Mouse (Mus musculus): ENCODE data around the gene Wipf2. TPM values are rescaled to one million over a fixed set of nuclear protein-coding genes. Genes with fewer than 3 reads are reported as not detected.

The Wipf2 gene
- total RNA-seq, 2 experiments from 2014 or later: 4.4 to 26.9 TPM

DNA sequence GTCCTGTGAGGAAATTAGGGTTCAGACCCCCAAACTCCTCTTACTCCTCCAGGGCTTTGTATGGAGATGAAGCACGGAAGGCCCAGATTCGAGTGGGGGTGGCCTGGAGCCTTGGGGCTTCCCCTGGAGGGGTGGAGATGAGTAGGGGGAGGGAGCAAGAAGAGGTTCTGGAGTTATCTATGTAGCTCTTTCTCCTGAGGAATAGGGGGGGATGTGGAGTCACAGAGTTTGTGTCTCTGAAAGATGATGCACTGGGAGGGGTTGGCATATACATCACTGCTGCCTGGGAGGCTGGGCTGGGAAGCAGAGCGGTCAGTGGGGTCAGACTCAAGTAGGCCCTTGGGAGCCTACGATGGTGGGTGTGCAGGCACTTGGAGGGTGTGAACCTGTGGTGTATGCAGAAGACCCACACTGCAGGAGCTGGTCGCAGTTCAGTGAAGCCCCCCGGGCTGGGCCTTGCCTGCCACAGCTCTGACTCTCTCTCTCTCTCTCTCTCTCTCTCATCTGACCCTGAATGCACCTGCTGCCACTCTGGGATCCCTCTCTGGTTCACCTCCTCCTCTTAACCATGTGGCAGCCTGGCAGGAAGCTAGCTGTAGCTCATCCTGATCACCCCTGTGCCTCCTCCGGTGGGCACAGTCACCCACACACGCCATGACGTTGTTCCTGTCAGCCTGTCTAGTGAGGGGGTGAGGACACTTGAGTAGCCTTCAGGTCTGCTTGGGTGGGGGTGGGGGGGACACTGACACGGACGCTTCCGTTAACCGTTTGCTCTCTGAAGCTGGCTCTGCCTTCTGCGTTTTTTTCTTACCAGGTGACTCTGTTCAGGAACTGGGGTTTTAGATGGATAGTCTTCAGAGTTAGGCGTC lies 75.9 kb downstream of the Wipf2 start:
- no peak for ATAC-seq (replicated peaks; ENCODE audit: low FRiP score, low TSS enrichment, poor library complexity, severe bottlenecking)

DNA sequence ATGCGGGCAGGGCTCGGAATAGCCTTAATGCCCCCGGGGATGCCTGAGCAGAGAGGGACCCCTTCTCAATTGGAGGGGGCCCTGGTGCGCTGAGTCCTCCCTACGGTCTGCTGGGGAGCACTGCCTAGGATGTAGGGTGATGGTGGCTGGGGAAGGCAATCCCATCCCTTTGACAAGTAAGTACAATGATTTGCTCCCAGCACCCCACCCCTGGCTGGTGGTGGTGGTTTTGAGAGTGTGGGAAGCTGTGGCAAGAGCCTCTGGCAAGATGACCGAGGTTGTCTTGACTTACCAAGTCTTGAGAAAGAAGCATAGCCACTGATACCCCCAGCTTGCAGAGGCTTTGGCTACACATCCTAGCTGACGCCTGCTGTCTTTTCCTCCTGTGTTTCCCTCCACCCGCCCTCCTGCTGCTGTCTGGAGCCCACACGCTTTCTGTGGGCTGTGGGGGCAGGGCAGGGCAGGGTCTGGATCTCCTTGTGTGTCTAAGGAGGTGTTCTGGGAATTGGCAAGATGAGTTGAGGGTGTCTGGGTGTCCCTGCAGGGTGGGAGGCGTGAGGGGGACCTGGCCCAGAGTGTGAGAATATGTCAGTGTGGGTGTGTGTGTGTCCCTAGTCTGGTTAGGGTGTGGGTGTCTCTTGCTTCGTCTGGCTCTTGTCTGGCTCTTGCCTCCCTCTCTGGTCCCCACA lies 76.7 kb downstream of the Wipf2 start:
- no peak for ATAC-seq (replicated peaks; ENCODE audit: low FRiP score, low TSS enrichment, poor library complexity, severe bottlenecking)

DNA sequence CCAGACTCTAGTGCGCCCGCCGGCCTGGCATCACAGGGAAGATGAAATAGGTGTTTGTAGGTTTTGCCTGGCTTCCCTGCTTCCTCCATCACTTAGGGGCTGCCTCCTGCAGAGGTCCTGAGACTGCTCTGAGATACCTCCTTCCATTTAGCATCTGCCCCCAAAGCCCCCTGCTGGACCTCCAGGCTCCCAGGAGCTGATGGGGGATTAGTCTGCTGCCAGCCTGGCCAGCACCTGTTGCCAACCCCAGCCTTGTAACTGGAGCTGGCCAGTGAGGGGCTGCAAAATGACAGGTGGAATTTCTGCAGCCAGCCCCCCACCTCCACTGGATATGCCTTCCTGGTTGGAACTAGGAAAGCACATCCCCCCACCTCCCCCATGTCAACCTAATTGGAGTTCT lies 77.3 kb downstream of the Wipf2 start:
- no peak for ATAC-seq (replicated peaks; ENCODE audit: low FRiP score, low TSS enrichment, poor library complexity, severe bottlenecking)

DNA sequence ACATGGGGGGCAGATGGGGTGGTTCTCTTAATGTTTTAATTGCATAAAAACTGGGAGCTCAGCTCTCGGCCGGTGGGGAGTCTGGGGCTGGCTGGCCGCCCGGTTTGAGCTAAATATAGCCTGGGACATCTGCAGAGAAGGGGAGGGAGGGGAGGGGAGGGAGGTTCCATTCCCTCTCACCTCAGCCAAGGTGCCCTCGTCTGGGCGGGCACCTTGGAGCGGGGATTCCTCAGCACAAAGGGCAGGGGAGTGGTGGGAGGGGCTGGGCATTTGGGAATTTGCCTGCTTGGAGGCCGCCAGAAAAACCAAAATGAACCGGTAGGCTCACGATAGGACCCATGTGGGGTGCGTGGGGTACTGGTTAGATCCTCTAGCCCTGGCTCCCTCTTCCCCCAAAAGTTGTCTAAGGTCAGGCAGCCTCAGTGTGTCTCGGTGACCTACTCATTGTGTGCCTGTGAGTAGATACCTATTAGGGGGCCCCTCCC lies 77.9 kb downstream of the Wipf2 start:
- no peak for ATAC-seq (replicated peaks; ENCODE audit: low FRiP score, low TSS enrichment, poor library complexity, severe bottlenecking)

DNA sequence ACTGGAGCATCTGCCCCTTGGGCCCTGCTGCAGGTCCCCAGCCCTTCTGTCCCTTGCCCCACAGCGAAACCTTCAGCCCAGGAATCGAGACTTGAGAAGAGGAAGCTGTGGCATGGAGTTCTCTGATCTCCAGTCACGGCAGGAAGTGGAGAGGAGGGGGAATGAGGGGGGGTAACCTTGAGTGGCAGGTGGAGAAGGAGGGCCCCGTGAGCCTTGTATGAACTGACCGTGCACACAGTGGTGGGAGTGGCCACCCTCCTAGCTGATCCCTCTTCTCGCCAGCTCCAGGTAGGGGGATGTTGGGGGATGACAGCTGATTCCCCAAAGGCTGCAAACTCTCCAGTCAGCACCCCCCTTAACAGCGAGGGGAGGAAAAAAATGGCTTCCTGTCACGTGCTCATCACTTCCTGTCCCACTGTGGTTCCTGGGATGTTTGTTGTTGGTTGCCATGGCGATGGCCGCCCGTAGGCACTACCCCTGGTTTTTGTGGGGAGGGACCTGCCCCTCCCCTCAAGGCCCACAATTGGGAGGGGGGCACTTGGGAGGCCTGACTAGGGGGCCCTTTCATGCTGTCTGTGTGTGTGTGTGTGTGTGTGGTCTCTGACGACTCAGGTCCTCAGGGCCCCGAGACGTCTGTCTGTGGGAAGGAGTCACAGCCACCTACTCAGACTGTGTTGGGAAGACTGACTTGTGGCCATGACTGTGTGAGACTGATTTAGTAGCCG lies 78.5 kb downstream of the Wipf2 start:
- ATAC-seq (replicated peaks; ENCODE audit: low FRiP score, low TSS enrichment, poor library complexity, severe bottlenecking): peak; percentile 65

DNA sequence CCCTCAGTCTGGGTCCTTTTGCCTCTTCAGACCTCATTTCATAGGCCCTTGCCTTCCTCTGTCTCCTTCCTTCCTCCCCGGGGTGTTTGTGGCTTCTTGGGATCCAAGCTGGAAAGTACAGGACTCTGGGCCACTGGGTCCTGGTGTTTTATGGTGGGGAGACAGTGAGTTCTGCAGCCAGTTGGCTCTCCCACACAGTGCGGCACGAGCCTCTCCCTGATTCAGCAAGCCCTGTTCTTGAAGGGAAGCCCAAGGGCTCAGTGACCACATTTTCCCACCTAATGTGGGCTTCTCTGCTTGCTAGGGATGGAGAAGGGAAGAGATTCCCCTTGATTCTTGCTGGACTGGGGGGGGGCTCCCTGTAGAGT lies 79.1 kb downstream of the Wipf2 start:
- no peak for ATAC-seq (replicated peaks; ENCODE audit: low FRiP score, low TSS enrichment, poor library complexity, severe bottlenecking)

DNA sequence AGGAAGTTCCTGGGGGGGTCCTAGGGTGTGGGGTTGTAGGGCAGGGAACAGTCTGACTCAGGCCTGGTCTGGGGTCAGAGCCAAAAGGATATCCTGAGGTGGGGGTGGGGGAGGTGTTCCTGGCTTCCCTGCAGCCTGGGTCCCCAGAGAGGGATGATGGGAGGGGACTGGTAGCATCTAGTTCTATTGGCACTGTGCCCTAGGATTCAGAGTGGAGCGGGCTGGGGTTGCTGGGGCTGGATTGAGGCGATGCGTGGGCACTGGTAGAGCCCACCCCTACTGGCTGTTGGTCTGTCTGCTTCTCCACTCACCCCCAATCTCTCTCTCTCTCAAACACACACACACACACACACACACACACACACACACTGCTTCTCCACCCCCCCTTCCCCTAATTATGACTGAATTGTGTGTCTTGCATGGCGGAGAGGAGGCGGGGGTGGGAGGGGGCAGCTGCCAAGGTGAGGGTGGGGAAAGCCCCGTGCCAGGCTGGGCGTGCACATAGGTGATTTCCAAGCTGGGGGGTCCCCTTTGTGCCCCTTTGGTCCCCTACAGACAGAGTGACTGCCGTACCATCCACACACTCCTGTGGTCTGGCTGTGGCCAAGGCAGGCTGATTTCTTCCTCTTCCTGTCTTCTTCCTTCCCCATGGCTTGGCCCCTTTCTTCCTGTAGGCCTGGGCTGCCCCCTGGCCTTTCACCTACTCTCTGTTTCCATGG lies 79.6 kb downstream of the Wipf2 start:
- ATAC-seq (replicated peaks; ENCODE audit: low FRiP score, low TSS enrichment, poor library complexity, severe bottlenecking): no peak

DNA sequence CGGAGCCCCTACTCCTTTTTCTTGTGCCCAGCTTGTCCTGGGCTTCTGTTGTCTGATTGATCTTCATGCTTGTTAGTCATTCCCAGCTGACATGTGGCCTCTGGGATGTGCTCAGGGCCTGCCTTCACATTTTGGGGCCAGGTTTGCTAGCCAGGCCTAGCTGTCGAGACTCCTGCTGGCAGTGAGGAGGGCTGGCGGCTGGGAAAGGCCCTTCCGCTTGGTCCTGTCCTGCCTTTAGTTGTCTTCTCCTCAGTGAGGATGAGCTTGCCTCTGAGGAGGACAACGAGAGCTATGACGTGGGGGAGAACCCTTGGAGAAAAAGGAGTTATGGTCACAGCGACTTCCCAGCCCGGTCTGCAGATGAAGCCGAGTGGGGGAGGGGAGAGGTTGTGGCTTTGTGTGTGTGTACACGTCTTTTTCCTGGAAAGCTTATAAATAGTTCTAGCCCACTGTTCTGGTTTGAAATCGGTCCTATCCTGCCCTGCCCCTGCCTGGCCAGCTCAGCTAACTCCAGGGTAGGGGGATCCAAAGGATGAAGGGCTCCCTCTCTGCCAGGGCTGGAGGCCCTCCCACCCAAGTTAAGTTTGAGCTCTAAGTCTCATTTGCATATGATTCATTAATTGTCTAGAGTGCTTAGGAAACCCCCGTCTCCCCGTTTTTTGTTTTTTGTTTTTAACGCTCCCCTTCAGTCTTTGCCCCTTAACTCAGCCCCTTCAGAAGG lies 80.5 kb downstream of the Wipf2 start:
- no peak for ATAC-seq (replicated peaks; ENCODE audit: low FRiP score, low TSS enrichment, poor library complexity, severe bottlenecking)

DNA sequence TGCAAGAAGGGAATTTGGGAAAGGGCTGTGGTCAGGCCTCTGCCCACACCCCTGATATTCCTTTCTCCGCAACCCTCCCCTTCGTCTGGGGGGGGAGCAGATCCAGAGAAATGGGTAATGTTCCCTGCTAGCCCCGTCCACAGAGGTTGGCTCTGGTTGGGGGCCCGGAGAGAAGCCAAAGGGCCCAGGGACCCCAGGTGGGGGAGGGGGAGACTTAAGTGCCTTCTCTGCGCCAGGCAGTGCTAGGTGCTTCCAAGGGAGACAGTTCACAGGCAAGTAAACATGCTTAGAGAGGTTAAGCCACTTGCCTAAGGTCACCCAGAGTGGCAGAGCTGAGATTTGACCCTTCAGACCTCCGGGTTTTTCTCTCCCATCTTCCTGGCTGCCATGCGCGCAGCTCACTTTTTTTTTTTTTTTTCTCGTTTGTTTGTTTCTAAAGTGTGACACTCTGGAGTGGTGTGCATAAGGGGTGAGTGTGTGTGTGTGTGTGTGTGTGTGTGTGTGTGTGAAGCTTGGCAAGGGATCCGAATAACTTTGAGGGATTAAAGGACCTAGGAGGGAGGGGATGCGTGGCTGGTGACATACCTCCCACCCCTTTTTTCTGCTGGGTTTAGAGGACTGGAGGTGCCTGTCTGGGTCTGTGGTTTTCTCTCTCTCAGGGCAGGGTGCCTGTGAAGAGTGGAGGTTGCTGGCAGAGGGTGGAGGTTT lies 81.6 kb downstream of the Wipf2 start:
- ATAC-seq (replicated peaks; ENCODE audit: low FRiP score, low TSS enrichment, poor library complexity, severe bottlenecking): no peak

DNA sequence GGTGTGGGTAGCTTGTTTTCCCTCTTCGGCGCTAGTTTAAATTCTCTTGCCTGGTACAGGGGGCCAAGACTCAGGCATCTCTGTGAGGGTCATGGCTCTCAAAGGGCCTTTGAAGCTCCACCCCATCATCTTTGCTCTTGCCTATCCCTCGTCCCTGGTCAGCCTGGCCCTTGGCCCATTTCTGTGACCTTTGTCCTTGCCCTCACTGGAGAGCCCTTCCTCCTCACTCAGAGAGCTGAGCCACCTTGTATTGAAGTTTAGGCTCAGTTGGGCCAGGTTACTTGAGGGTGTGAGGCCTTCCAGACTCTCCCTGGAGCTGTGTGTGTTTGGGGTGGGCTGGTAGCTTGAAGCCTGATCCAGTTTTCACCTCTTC lies 82.2 kb downstream of the Wipf2 start:
- ATAC-seq (replicated peaks; ENCODE audit: low FRiP score, low TSS enrichment, poor library complexity, severe bottlenecking): no peak

DNA sequence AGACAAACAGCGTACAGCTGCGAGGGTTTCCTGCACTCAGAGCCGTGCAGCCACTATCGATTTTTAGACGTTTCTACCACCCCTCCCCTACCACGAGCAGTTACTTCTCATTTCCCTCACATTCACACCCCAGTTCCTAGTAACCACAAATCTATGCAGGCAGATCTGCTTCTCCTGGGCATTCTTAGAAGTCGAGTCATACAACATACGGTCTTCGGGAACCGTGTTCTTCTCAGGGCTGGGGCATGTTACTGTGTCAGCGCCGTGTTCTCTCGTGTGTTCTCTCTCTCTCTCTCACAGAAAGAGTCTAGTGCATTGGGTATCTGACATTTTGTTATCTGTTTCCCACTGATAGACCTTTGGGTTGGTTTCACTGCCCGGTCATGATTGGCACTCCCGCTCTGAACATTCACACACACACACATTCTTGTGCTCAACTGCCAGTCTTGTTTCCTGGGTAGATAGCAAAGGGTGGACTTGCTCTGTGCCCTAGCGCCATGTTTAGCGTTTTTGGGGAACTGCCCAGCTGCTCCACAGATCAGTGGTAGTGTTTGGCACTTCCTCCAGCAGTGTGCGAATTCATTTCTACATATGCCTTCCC lies 84.6 kb downstream of the Wipf2 start:
- ATAC-seq (replicated peaks; ENCODE audit: low FRiP score, low TSS enrichment, poor library complexity, severe bottlenecking): peak; percentile 75

DNA sequence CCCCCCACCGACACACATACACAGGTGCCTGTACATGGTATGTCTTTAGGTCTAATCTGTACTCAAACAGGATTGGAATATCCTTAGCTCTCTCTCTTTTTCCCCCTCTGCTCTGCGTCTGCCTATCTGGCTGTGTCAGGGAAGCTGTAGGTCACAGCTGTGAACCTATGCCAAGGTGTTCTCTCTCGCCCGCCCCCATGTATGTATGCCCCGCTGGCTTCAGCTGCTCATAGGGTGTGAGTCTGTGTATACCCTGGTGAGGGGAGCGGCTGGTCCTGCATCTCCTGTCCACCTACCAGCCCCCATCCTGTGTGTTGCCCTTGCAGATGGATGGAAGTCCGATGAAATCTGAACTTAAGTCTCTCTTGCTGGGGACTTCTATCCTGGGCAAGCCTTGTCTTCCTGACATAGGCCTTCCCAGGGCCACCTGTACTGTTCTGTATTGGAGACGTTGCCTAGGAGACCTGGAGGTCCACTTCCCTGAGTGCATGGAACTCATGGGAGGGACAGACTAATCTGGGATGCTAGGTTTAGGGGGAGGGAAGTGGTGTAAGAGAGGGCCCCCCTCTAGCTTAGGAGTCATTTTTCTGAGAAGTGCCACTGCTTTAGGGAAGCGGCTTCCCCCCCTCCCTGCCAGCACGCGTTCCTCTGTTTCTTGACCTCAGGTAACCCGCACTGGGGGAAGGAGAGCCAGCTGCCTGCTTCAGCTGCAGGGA lies 86.0 kb downstream of the Wipf2 start:
- ATAC-seq (replicated peaks; ENCODE audit: low FRiP score, low TSS enrichment, poor library complexity, severe bottlenecking): no peak

DNA sequence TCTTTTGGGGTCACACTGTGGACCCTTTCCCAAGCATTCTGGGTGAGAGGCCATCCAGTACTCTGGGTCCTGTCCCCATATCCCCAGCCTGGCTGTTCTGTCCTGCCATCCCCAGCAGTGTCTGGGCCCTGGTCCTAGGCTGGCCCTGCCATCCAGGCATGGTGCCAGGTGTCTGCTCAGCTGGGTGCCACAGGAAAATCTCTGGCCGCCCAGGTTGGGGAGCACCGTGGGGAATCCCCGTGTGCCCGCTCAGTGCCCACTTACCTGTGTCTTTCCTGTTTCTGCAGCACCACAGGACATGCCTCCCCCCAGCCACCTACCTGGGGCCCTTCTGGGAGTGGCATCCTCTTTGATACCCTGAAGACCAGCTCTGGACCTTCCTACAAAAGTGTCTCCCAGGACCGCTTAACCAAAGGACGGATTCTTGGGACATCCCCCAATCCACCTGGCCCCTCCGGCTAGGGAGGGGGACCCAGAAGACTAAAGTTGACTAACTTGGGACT lies 86.6 kb downstream of the Wipf2 start:
- ATAC-seq (replicated peaks; ENCODE audit: low FRiP score, low TSS enrichment, poor library complexity, severe bottlenecking): no peak

DNA sequence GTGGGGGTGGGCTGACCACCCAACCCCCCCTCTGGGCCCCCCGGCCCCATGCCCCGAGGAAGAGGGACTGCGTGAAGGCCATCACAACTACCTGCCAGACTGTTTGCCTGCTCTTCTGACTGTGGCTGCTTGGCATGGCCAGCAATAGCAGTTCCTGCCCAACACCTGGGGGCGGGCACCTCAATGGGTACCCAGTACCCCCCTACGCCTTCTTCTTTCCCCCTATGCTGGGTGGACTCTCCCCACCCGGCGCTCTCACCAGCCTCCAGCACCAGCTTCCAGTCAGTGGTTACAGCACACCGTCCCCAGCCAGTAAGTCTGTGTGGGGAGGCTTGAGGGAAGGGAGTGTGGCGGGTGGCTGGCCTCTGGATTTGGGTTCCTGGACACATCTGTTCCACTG lies 87.0 kb downstream of the Wipf2 start:
- no peak for ATAC-seq (replicated peaks; ENCODE audit: low FRiP score, low TSS enrichment, poor library complexity, severe bottlenecking)

DNA sequence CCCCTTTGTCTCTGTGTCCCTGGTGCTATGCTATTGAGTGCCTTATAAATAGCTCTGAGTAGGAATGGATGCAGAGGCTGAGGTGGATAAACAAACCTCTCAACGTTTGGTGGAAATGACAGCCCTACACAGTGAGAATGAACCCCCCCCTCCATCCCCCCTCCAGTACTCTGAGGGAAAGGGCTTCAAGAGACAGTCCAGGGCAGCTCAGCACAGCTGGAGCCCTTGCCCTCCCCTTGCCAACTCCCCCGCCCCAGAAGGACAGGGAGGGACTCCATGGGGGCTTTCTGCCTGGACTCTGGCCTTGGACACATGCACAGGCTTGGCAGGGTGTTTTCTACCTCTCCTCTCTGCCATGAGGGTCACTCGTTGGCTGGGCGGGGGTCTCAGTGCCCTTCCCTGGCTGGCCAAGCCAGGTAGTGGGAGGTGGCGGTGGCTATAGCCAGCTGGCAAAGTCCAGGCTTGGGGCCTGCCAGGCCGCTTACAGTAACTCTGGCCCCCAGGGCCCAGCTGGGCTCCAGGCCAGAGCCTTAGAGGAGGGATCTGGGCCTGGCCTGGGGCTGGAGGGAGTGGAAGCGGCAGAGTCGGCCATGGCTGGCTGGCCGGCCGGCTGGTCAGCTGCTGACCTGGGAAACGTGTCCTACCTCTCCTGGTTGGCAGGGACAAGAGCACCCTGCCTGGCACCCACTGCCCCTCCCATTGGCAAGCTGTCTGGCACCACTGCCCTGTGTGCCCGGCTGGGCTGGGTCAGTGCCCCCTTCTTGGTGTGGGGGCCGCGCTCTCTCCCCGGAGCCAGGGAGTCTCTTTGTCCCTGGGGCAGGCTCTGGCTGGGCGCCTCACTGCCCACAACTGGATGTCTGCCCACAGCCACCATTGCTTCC lies 87.8 kb downstream of the Wipf2 start:
- ATAC-seq (replicated peaks; ENCODE audit: low FRiP score, low TSS enrichment, poor library complexity, severe bottlenecking): no peak

DNA sequence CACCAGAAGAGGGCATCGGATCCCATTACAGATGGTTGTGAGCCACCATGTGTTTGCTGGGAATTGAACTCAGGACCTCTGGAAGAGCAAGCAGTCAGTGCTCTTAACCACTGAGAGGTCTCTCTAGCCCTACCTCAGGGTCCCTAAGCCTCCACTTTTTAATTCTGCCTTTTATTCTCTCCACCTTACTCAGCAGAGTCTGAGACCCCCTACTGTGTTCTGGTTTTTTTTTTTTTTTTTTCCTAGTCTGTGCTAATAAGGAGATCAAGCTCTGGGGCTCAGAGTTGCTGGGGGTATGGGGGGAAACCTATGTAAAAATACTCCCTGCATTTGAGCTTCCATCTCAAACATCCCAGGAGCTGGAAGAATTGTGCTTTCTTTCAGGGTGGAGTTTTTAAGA lies 88.7 kb downstream of the Wipf2 start:
- ATAC-seq (replicated peaks; ENCODE audit: low FRiP score, low TSS enrichment, poor library complexity, severe bottlenecking): no peak
